Mouse (Mus musculus) kidney, embryonic 16.5 days (tissue): ENCODE data around the gene Tfpi. TPM values are rescaled to one million over a fixed set of nuclear protein-coding genes. Genes with fewer than 3 reads are reported as not detected.

Experiments
- ATAC-seq: fragments of 200-750 bp; cut with Nextera tagmentation; 2 replicates; pipeline ENCODE4 v1.8.0; 2017; ENCODE audit warnings: moderate TSS enrichment; ENCODE audit not compliant: low FRiP score, low TSS enrichment
- H3K27ac ChIP-seq: fragments of 300-500 bp; sonication (generic); 2 replicates; pipeline ENCODE4 v1.5.1; 2014; ENCODE audit warnings: low read length
- H3K27me3 ChIP-seq: fragments of 300-500 bp; sonication (generic); 2 replicates; pipeline ENCODE4 v1.6.1; 2014; ENCODE audit warnings: low read length, control low read depth, mixed read lengths; ENCODE audit not compliant: insufficient read depth
- H3K36me3 ChIP-seq: fragments of 300-500 bp; sonication (generic); 2 replicates; pipeline ENCODE4 v1.6.1; 2014; ENCODE audit warnings: low read length, control low read depth, mixed read lengths; ENCODE audit not compliant: insufficient read depth
- H3K4me1 ChIP-seq: fragments of 300-500 bp; sonication (generic); 2 replicates; pipeline ENCODE4 v1.6.1; 2014; ENCODE audit warnings: low read length, control low read depth, mixed read lengths; ENCODE audit not compliant: insufficient read depth
- H3K4me2 ChIP-seq: fragments of 300-500 bp; sonication (generic); replicated peaks from 2 replicates; pipeline ENCODE4 v1.6.1; 2014; ENCODE audit warnings: low read depth, low read length
- H3K4me3 ChIP-seq: fragments of 300-500 bp; sonication (generic); 2 replicates; pipeline ENCODE4 v1.5.1; 2014; ENCODE audit warnings: mild to moderate bottlenecking, low read length
- H3K9ac ChIP-seq: fragments of 300-500 bp; sonication (generic); replicated peaks from 2 replicates; pipeline ENCODE4 v1.6.1; 2014; ENCODE audit warnings: low read length
- H3K9me3 ChIP-seq: fragments of 300-500 bp; sonication (generic); 2 replicates; pipeline ENCODE4 v1.6.1; 2016; ENCODE audit warnings: low read length, control low read depth
- whole genome bisulfite sequencing: fragments of 180-500 bp; shearing (Covaris S2); extraction: QIAGEN DNeasy Blood & Tissue Kit; methylation state at CpG from one replicate; pipeline ENCODE4 v1.1.7; 2014; 5-methylcytosine and 5-hydroxymethylcytosine counted together
- polyA plus RNA-seq: library from polyadenylated mRNA; unstranded; fragments of >200 nt; fragmentation: Nextera tagmentation; extraction: Ambion mirVana; gene quantifications from 2 replicates; pipeline ENCODE4 v1.2.1, GENCODE M21; 2015

Gene Tfpi
- polyA plus RNA-seq, 1 experiment from 2014 or later, result 40.2 TPM

DNA sequence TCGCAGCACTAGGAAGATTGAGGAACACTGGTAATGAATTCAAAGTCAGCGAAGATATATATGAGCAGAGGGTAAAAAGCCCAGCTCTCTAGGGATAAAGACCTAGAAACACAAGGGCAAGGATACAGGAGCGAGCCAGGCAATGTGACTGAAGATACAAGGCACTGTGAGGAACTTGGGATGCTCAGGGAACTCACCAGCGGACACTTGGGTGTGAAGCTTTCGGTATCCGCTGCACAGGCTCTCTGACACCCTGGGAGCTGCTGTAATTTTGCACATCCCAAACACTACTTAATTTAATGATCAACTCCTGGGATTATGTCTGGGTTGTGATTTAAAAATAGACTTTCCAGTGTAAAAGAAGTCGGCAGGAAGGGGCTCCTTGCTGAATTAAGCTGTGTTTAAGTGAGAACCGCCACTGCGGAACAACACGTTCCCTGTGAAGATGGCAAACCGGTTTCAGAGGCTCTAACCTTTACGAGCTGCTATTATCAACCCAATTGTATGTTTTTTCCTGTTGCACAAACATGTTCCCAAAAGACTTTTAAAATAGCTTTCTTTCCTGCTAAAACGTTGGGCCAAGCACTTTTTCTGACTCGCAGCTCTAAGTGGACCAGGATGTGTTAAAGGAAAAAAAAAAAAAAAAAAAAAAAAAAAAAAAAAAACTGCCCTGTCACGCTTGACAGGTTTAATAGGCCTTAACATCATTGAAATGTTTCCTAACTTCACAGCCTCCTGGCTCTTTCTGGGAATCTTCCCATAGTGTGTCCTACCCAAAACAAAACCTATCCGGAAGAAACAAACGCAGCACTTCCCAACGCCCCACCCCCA is 89.8 kb downstream of the Tfpi start:
- Histone ChIP-seq H3K9me3 (no peaks in the 10 kb centered on the region), H3K27ac (peak overlapping the region; percentile 64), H3K27me3 (no peaks in the 10 kb centered on the region), H3K36me3 (no peaks in the 10 kb centered on the region), H3K4me1 (peaks cover 18% of the 10 kb centered on the region), H3K4me2 (peak overlapping the region; percentile 52), H3K9ac (peak overlapping the region; percentile 13; the same call in 1 of the 2 replicates), H3K4me3 (peak overlapping the region; percentile 34)
- peak; percentile 86 for ATAC-seq
- WGBS, result 20% methylated on average over 18 of the region's 18 CpGs

- peaks cover 18% of the 10 kb centered on the region for H3K4me1 ChIP-seq
- WGBS, result 83% methylated on average over 6 of the region's 6 CpGs
- ATAC-seq, result no peak
- H3K27me3 ChIP-seq, result no peaks in the 10 kb centered on the region
- no peaks in the 10 kb centered on the region for H3K36me3 ChIP-seq
- no peaks in the 10 kb centered on the region for H3K9me3 ChIP-seq
- no peak overlapping the region for H3K4me3 ChIP-seq
- H3K4me2 ChIP-seq, result no peak overlapping the region
- H3K9ac ChIP-seq, result no peak overlapping the region
- no peak overlapping the region for H3K27ac ChIP-seq
Measured at GRCm38 (mm10) chr2:84384911-84385693, 91.5 kb downstream of the Tfpi start.

DNA sequence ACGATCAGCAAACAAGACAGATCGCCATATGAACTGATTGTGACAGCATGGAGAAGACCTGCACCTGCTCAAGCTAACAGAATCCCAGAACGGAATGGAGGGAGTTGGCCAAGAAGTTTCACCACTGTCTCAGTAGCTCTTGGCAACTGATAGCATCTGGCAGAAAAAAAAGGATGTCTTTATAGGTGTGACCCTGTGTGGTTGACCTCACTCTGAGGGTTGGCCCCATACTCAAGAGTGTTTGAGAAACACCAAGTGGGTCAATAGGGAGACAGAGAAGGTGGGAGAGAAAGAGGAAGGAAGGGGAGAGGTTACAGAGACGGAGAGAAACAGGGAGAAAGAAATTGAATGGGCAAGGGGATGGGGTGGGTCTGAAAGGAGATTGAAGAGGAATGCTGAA is 92.7 kb downstream of the Tfpi start:
- WGBS, result 75% methylated on average over 4 of the region's 4 CpGs
- Histone ChIP-seq H3K27ac (no peak overlapping the region), H3K4me2 (no peak overlapping the region), H3K27me3 (no peaks in the 10 kb centered on the region), H3K9me3 (no peaks in the 10 kb centered on the region), H3K4me3 (no peak overlapping the region), H3K36me3 (no peaks in the 10 kb centered on the region), H3K4me1 (peaks cover 18% of the 10 kb centered on the region), H3K9ac (no peak overlapping the region)
- ATAC-seq, result no peak

Other genes with a start within 250 kb of the Tfpi start
- gene Calcrl, start 51.4 kb downstream of the Tfpi start, polyA plus RNA-seq, result 64.7 and 73.3 TPM in 2 replicates
- 55.7 and 59.3 TPM in 2 replicates for gene Ctnnd1, start 174.0 kb upstream of the Tfpi start, polyA plus RNA-seq
- 0.14 and 0.22 TPM in 2 replicates for gene Btbd18, start 182.3 kb upstream of the Tfpi start, polyA plus RNA-seq
- gene Selenoh, start 194.0 kb upstream of the Tfpi start, polyA plus RNA-seq, result 304 and 332 TPM in 2 replicates
- gene Gm28635, start 201.3 kb upstream of the Tfpi start, polyA plus RNA-seq, result not detected in 2 replicates
- 39.2 and 42.6 TPM in 2 replicates for gene Med19, start 201.6 kb upstream of the Tfpi start, polyA plus RNA-seq
- 202 and 216 TPM in 2 replicates for gene Tmx2, start 202.4 kb upstream of the Tfpi start, polyA plus RNA-seq
- 30.4 and 30.6 TPM in 2 replicates for gene Zdhhc5, start 238.4 kb upstream of the Tfpi start, polyA plus RNA-seq